Mouse (Mus musculus): ENCODE results near the gene Acss1. TPM values are rescaled to one million over a fixed set of nuclear protein-coding genes. Genes with fewer than 3 reads are reported as not detected.
A peak's percentile ranks its signal among the peaks of the same experiment; 100 is the strongest.

The Acss1 gene
- total RNA-seq (2017) = 39.6 and 40.4 TPM in 2 replicates

GRCm38 (mm10) chr2:150667820-150668766 lies at the start of gene Acss1:
Gene Acss1 (minus strand): TSS chr2:150668500.
- peak; percentile 23 for ATAC-seq (replicated peaks; ENCODE audit: low read depth, poor library complexity, severe bottlenecking)

- no peak for ATAC-seq (replicated peaks; ENCODE audit: low read depth, poor library complexity, severe bottlenecking)
These were observed 43.9 kb upstream of the Acss1 start for GRCm38 (mm10) chr2:150712167-150712674.

GRCm38 (mm10) chr2:150691481-150692170 lies 23.3 kb upstream of the Acss1 start:
- ATAC-seq (replicated peaks; ENCODE audit: low read depth, poor library complexity, severe bottlenecking) = no peak

GRCm38 (mm10) chr2:150690216-150690615 lies 21.9 kb upstream of the Acss1 start:
- ATAC-seq (replicated peaks; ENCODE audit: low read depth, poor library complexity, severe bottlenecking) = no peak

GRCm38 (mm10) chr2:150689223-150689800 lies 21.0 kb upstream of the Acss1 start, which contains the start of gene Vsx1:
Gene Vsx1 (minus strand): TSS chr2:150689360.
- no peak for ATAC-seq (replicated peaks; ENCODE audit: low read depth, poor library complexity, severe bottlenecking)

- peak; percentile 54 for ATAC-seq (replicated peaks; ENCODE audit: low read depth, poor library complexity, severe bottlenecking)
These were observed 20.4 kb upstream of the Acss1 start for GRCm38 (mm10) chr2:150688541-150689186.

GRCm38 (mm10) chr2:150687871-150688540 lies 19.7 kb upstream of the Acss1 start:
- no peak for ATAC-seq (replicated peaks; ENCODE audit: low read depth, poor library complexity, severe bottlenecking)

GRCm38 (mm10) chr2:150685389-150685788 lies 17.1 kb upstream of the Acss1 start:
- no peak for ATAC-seq (replicated peaks; ENCODE audit: low read depth, poor library complexity, severe bottlenecking)

- ATAC-seq (replicated peaks; ENCODE audit: low read depth, poor library complexity, severe bottlenecking) = no peak
These were observed 16.2 kb upstream of the Acss1 start for GRCm38 (mm10) chr2:150684451-150684850.

GRCm38 (mm10) chr2:150681581-150681980 lies 13.3 kb upstream of the Acss1 start:
- ATAC-seq (replicated peaks; ENCODE audit: low read depth, poor library complexity, severe bottlenecking) = 0 out of 2 replicates have a peak, but pooled peaks have one; percentile 9

GRCm38 (mm10) chr2:150678392-150678791 lies 10.1 kb upstream of the Acss1 start:
- peak; percentile 29 for ATAC-seq (replicated peaks; ENCODE audit: low read depth, poor library complexity, severe bottlenecking)

GRCm38 (mm10) chr2:150675525-150675924 lies 7.2 kb upstream of the Acss1 start:
- ATAC-seq (replicated peaks; ENCODE audit: low read depth, poor library complexity, severe bottlenecking) = no peak

GRCm38 (mm10) chr2:150674900-150675299 lies 6.6 kb upstream of the Acss1 start:
- ATAC-seq (replicated peaks; ENCODE audit: low read depth, poor library complexity, severe bottlenecking) = peak; percentile 57

- peak; percentile 75 for ATAC-seq (replicated peaks; ENCODE audit: low read depth, poor library complexity, severe bottlenecking)
These were observed 5.6 kb upstream of the Acss1 start for GRCm38 (mm10) chr2:150673929-150674328.

- no peak for ATAC-seq (replicated peaks; ENCODE audit: low read depth, poor library complexity, severe bottlenecking)
These were observed 3.5 kb upstream of the Acss1 start for GRCm38 (mm10) chr2:150671609-150672290.

GRCm38 (mm10) chr2:150670926-150671325 lies 2.6 kb upstream of the Acss1 start:
- ATAC-seq (replicated peaks; ENCODE audit: low read depth, poor library complexity, severe bottlenecking) = no peak

GRCm38 (mm10) chr2:150669454-150670045 lies 1.2 kb upstream of the Acss1 start:
- ATAC-seq (replicated peaks; ENCODE audit: low read depth, poor library complexity, severe bottlenecking) = 0 out of 2 replicates have a peak, but pooled peaks have one; percentile 0

- ATAC-seq (replicated peaks; ENCODE audit: low read depth, poor library complexity, severe bottlenecking) = no peak
These were observed 656 bp upstream of the Acss1 start for GRCm38 (mm10) chr2:150668956-150669355.

All from common myeloid progenitor, adult 5-6 weeks (primary cell).